Mouse (Mus musculus): ENCODE measurements around the gene Herc1. TPM values are rescaled to one million over a fixed set of nuclear protein-coding genes. Genes with fewer than 3 reads are reported as not detected.

The Herc1 gene
- total RNA-seq (2022): 10 to 100 TPM; 41.9 to 78.0 (median 53.1) TPM

GRCm38 (mm10) chr9:66349860-66350787 lies at the start of gene Herc1:
Herc1 (plus strand) TSS chr9:66350450.
- peak; percentile 93 for DNase-seq

- DNase-seq: no peak
These were observed 45.7 kb upstream of the Herc1 start for GRCm38 (mm10) chr9:66304320-66305090.

- no peak for DNase-seq
These were observed 44.8 kb upstream of the Herc1 start for GRCm38 (mm10) chr9:66305121-66306112.

GRCm38 (mm10) chr9:66306414-66306813 lies 43.8 kb upstream of the Herc1 start:
- no peak for DNase-seq

DNA sequence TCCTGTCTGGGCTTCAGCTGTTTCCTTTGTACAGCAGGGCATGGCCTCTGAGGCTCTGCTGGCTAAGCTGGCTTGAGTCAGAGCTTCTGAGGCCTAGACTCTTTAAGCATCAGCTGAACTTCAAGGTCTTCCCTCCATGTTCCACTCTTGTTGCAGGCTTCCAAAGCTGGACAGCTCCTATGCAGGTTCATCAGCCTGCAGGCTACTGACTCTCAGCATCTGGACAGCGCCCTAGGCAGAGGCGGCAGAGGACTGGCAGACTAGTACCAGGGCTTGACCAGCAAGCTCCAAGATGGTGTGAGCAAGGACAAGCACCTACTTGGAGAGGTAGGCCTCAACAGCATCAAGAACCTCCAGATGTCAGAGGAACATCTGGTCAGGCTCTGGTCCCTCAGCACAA lies 42.9 kb upstream of the Herc1 start:
- peak; percentile 26 for DNase-seq

DNA sequence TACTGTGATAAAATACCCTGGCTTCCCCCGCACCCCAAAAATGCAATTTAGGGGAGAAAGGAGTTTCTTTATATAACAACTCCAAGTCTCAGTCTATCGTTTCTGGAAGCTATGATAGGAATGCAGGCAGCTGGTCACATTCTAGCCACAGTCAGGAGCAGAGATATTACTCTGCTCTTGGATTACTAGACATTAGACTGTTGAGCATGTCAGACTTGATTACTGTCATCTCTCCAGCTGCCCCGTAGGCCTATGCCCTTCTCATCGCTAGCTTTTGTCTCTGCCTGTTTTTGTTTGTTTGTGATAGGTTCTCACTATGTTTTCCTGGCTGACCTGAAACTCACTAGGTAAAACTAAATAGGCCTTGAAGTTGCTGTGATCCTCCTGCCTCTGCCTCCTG lies 41.5 kb upstream of the Herc1 start:
- no peak for DNase-seq

DNA sequence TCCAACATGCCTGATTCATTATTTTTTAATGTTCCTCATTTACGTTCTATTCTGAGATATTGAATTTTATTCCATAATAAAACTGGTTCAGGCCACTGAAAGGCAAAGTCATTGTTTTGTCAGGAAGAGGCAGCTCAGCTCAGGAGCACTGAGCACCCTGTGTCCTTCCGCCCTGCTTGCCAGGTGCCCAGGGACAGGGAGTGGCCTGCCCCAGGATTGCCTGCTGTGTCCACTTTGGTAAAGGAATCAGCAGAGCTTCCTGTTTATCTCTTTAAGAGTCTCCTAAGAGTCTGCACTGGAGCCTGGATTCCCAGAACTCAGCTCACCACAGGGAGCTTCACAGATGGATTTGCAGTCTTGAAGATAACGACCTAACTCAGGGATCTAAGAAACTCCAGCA lies 38.8 kb upstream of the Herc1 start:
- no peak for DNase-seq

GRCm38 (mm10) chr9:66316603-66317002 lies 33.6 kb upstream of the Herc1 start:
- DNase-seq: no peak

DNA sequence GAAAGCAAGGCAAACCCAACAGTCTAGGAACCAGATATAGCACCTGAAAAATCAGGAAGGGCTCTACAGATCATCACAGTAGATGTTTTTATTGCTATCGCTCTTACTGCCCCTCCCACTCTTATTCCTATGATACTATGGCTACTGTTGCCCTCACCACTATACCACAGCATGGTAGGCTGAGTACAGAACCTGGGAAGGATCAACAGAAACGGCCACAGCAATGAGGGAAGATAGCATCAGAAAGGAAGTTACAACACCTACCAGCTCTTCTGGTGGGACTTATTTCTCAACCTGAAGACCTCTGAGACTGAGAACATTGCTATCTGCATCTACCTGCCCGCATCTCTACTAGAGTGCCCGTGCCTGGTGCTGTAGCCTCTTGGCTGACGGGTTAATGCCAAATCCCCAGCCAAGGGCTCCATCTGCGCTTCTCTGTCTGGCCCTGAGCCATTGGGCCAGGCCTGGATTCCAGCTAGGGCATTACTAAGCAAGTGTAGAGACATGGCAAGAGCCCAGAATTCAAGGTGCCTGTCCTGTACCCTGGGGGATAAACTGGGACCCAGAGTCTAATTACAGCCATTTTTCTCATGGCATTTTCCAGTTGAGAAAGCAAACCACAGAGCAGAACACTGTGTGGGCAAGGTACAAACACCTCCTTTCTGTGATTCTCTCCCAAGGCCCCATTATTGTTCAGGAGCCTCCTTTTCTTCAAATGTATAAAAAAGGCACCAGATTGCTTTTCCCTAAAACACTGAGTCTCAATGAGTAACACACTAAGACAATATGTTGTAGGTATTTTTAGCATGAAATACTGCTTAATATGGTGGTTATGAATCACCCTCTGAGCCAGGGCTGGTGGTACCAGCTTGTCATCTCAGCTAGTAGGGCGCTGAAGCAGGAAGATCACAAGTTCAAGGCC lies 28.0 kb upstream of the Herc1 start:
- DNase-seq: no peak

DNA sequence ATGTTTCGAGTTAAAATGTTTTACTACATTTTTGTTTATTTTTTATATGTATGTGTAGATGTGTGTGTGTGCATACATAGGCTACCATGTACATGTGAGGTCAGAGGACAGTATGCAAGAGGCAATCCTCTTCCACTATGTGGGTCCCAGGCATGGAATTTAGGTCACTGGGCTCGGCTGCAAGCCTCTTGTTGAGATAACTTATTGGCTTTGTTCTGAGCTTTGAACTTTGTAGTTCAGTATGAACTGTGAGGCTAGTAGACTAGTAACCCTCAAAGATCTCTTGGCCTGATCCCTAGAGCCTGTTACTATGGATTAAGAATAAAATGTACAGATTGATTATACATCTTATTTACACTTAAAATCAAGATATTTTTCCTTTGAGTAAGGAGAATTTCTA lies 23.4 kb upstream of the Herc1 start:
- no peak for DNase-seq

DNA sequence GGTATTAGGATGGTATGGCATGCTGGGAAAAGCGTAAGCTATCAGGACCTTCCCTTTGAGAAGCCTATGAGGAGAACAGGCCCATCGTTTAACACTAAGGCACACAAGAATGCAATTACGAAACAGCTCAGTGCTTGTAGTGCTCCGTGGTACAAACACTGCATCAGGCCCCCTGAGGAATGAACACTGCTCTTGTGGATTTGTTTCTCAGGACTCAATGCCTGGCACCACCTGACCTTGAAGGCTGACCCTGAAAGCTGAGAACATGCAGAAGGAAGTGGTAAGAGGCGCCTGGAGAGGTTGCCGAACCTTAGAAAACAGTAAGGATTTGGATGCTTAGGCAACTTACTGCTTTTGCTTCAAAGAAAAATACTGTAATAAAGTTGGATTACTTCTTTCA lies 20.8 kb upstream of the Herc1 start:
- no peak for DNase-seq

- no peak for DNase-seq
These were observed 19.8 kb upstream of the Herc1 start for GRCm38 (mm10) chr9:66330437-66330836.

DNA sequence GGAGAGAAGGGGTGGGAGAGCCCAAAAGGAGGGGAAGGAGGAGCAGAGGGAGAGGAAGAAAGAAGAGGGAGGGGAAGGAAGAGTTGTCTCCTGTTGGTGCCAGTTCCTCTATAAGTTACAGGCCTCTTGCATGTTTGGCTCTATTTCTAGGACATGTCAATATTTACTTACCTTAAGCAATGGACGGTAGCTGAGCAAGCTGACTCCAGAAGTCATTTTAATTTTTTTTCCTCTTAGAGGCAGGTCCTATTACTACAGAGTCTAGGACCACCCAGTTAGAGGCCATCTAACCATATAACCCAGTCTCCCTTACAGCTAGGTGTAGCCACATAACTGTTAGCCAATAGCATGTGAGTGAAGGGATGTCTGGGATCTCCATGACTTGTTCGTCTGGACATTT lies 18.7 kb upstream of the Herc1 start:
- DNase-seq: no peak

GRCm38 (mm10) chr9:66332393-66332792 lies 17.9 kb upstream of the Herc1 start:
- DNase-seq: no peak

GRCm38 (mm10) chr9:66337280-66337679 lies 13.0 kb upstream of the Herc1 start:
- DNase-seq: no peak

DNA sequence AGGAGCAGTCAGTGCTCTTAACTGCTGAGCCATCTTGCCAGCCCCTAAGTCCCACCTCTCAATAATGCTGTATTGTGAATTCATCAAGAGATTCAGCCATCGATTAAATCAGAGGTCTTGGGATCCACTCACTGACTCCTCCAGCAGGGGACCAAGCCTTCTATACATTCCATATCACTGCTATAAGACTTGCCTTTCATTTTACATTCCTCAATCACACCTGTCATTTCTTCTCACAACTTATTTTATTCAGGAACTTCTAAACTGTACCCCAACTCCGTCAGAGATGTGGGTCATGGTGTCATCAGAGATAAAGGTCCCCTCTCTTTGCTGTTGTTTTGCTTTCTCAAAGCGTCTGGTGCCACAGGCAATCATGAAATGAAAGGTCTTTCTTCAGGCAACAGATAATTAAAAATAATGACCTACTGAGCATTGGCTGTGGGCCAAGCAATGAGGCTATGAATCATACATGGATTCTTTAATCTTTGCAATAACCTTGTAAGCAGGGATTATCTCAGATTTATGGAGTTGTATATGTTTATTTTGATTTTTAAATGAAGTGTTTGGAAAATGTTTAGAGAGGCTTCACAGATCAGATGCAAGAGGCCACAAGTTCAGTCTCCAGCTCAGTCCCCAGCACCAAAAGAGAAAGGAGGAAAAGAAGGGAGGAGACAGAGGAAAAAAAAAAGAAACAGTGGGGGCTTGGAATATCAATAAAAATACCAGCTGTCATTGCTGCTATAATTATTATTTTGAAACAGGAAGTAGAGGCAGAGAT lies 12.1 kb upstream of the Herc1 start:
- DNase-seq: peak; percentile 20

DNA sequence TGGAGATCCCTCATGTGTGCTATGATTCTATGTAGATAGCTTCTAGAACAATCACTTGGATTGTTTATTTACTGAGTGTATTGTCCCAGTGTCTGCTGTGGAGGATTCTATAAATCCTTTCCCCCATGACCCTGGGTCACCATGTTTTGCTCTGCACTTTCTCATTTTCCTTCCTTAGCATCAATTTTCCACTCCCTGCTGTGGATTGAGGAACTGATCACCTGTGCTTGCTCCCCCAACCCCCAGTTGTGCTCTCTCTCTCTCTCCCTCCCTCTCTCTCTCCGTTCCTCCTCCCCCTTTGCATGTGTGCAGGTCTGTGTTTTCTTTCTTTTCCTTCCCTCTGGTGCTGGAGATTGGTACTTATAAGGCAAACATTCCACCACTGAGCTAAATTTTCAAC lies 10.5 kb upstream of the Herc1 start:
- no peak for DNase-seq

DNA sequence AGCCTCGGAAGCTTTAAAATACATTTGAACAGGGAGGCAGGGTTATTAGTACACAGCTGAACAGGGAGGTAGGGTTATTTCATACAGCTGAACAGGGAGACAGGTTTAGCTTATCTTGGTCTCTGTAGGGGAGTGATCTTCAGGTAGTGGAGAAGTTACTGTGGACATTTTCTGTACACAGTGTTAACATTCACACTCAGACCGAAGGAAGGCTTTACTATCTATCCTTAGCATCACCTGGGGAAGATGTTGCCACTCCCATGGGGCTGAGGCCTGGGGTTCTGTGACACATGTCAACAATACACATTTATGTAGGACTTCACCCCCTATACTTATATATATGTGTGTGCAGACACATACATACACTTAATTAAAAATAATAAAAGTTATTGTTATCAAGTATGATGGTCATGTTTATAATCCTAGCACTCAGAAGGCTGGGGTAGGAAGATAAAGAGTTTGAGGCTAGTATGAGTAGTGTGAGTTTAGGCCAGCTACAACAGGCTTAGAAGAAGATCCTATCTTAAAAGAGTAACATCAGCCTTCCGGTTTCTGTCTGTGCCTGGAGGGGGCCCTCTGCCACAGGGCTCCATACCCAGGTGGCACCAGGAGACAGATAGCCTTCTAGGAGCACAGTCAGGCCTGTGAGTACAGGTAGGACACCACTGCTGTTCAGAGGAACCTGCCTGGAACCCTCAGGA lies 9.7 kb upstream of the Herc1 start:
- DNase-seq: no peak

- no peak for DNase-seq
These were observed 2.7 kb upstream of the Herc1 start for GRCm38 (mm10) chr9:66347405-66348035.
